Mouse (Mus musculus): ENCODE data around the gene Angel2.

- TF ChIP-seq CTCF (IDR thresholded peaks at IDR 0.05; ENCODE audit: low read depth, low read length) (no peak), POLR2A (IDR thresholded peaks at IDR 0.05; ENCODE audit: extremely low read depth, insufficient read depth, low read length) (no peak)
Observed at GRCm38 (mm10) chr1:190927751-190928369, 2.9 kb downstream of the Angel2 start.
